ENCODE assay signal across 9 mouse cellular contexts in the genomic region with DNA sequence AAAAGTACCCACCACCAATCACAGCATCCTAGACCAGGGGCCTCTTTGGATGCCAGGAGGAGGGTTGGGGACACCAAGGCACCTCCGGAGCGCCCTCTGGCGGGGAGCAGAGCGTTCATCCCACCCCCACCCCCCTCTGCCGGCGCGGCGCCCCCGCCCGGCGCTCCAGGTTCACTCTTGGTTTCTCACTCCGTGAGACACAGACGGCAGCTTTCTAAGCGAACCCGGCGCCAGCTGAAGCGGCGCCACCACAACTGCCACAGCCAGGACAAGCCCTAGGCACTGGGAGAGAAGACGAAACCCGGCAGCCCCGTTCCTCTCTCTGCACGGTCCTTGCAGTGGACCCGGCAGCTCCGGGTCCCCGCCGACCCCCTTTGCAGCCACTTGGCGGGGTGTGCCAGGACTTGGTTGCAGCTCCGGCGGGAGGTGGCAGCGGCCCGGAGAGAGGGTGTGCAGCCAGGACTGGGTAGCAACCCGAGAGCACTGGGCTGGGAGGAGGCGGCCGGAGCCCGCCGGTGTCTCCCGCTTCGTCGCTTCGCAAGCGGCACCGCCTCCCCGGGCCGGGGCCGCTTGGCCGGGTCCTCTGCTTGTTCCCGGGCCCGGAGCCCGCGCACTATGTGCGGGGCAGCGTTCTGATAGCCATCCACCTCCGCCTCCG. TPM values are rescaled to one million over a fixed set of nuclear protein-coding genes. Genes with fewer than 3 reads are reported as not detected.
DNase-seq lines count a peak whose midpoint lies in the region; ATAC-seq and TF ChIP-seq lines count a peak whose summit lies in the region.
"Had no signal": no experiment of that assay in that cellular context is flagged by ENCODE, and none has a peak within 500 bp of the region (broad histone marks: within the 10 kb centered on the region; RNA-seq: fewer than 3 reads in every experiment).

TSS of gene Slc35f1 (plus strand) at position 200 of the 658 bp plus-strand sequence.

- DNase-seq in heart, adult 2 months = peak; percentile 26 to 57
- no peak for DNase-seq in heart, adult 8-10 months (ENCODE audit: low spot score)
- DNase-seq in embryo, embryonic 11.5 days (ENCODE audit: low read depth, low spot score) = peak; percentile 75
- DNase-seq in gastrocnemius, postnatal 4 days (ENCODE audit: low spot score in 2 of 2) = peak; percentile 60 to 75
- peak; percentile 60 for DNase-seq in kidney, adult 2 months
- peak; percentile 92 for DNase-seq in limb, embryonic 11.5 days (ENCODE audit: low spot score)
- DNase-seq in testis, postnatal 10 days (ENCODE audit: low spot score) = peak; percentile 83

- no peaks in the 10 kb centered on the region for H3K79me2 ChIP-seq in heart, adult 2 months (replicated peaks; ENCODE audit: control insufficient read depth, insufficient read depth, low read length)

- H3K36me3 ChIP-seq in heart, adult 2 months (ENCODE audit: control insufficient read depth, insufficient read depth, low read length) = no peaks in the 10 kb centered on the region
- no peaks in the 10 kb centered on the region for H3K36me3 ChIP-seq in kidney, adult 2 months (ENCODE audit: control insufficient read depth, insufficient read depth, low read length)
- no peaks in the 10 kb centered on the region for H3K36me3 ChIP-seq in limb, embryonic 11.5 days (ENCODE audit: control insufficient read depth, insufficient read depth, low read length)
- H3K36me3 ChIP-seq in midbrain, embryonic 16.5 days (ENCODE audit: control insufficient read depth, insufficient read depth, low read length) = no peaks in the 10 kb centered on the region

- TF ChIP-seq EP300 in heart, adult 2 months (IDR thresholded peaks at IDR 0.05; ENCODE audit: insufficient read depth, low read depth, low read length) = no peak

- 0% methylated on average over 51 of the region's 54 CpGs for WGBS in heart, adult 2 months
- WGBS in kidney, adult 2 months = under 1% methylated on average over 47 of the region's 54 CpGs
- WGBS in limb, embryonic 11.5 days = under 1% methylated on average over 41 of the region's 54 CpGs
- 0% methylated on average over 54 of the region's 54 CpGs for WGBS in midbrain, embryonic 16.5 days

- H3K9ac ChIP-seq in heart, adult 2 months (ENCODE audit: low read depth, low read length) = peak within 1 kb of the TSS; percentile 61
- H3K9ac ChIP-seq in limb, embryonic 11.5 days (ENCODE audit: low read length) = peak within 1 kb of the TSS; percentile 69
- peak within 1 kb of the TSS; percentile 97 for H3K9ac ChIP-seq in midbrain, embryonic 16.5 days (ENCODE audit: low read depth, low read length)

- no peaks in the 10 kb centered on the region for H3K4me1 ChIP-seq in heart, adult 2 months (ENCODE audit: control insufficient read depth, insufficient read depth, low read length)
- no peaks in the 10 kb centered on the region for H3K4me1 ChIP-seq in kidney, adult 2 months (ENCODE audit: control insufficient read depth, insufficient read depth, low read length)
- H3K4me1 ChIP-seq in limb, embryonic 11.5 days (ENCODE audit: control insufficient read depth, insufficient read depth, low read length) = peaks cover 4% of the 10 kb centered on the region; the same call in 1 of the 2 replicates
- H3K4me1 ChIP-seq in midbrain, embryonic 16.5 days (ENCODE audit: control insufficient read depth, insufficient read depth, low read length) = peaks cover 20% of the 10 kb centered on the region

- H3K27ac ChIP-seq in heart, adult 2 months = no peak within 1 kb of the TSS
- no peak within 1 kb of the TSS for H3K27ac ChIP-seq in kidney, adult 2 months (ENCODE audit: insufficient read depth, low read depth, low read length)
- no peak within 1 kb of the TSS for H3K27ac ChIP-seq in limb, embryonic 11.5 days (replicated peaks; ENCODE audit: low read depth, low read length)
- peak within 1 kb of the TSS; percentile 92 for H3K27ac ChIP-seq in midbrain, embryonic 16.5 days (ENCODE audit: low read length)

- intact Hi-C loops in heart, adult 2 months (cut with DNase I) = no loop called here

- peaks cover 2% of the 10 kb centered on the region; the same call in 1 of the 2 replicates for H3K27me3 ChIP-seq in heart, adult 2 months (ENCODE audit: control insufficient read depth, insufficient read depth, low read length)
- no peaks in the 10 kb centered on the region for H3K27me3 ChIP-seq in kidney, adult 2 months (replicated peaks; ENCODE audit: control insufficient read depth, insufficient read depth, low read length)
- peaks cover 7% of the 10 kb centered on the region; the same call in 1 of the 2 replicates for H3K27me3 ChIP-seq in limb, embryonic 11.5 days (ENCODE audit: control insufficient read depth, insufficient read depth, low read length)
- H3K27me3 ChIP-seq in midbrain, embryonic 16.5 days (ENCODE audit: control insufficient read depth, insufficient read depth, low read depth, low read length) = no peaks in the 10 kb centered on the region

- peak; percentile 74 for TF ChIP-seq CTCF in heart, adult 2 months (IDR thresholded peaks at IDR 0.05)
- peak; percentile 52 for TF ChIP-seq CTCF in kidney, adult 2 months (conservative IDR thresholded peaks at IDR 0.05; ENCODE audit: insufficient read depth, insufficient read length, low read depth, low read length)

- no peaks in the 10 kb centered on the region for H3K9me3 ChIP-seq in limb, embryonic 11.5 days (ENCODE audit: control insufficient read depth, low read length)
- H3K9me3 ChIP-seq in midbrain, embryonic 16.5 days (replicated peaks; ENCODE audit: control insufficient read depth, low read length, poor library complexity, severe bottlenecking) = no peaks in the 10 kb centered on the region

- peak; percentile 82 for ATAC-seq in limb, embryonic 11.5 days (ENCODE audit: insufficient number of reproducible peaks, low FRiP score, low TSS enrichment, low read depth)
- peak; percentile 93 for ATAC-seq in midbrain, embryonic 16.5 days

- peak within 1 kb of the TSS; percentile 58 for H3K4me3 ChIP-seq in heart, adult 2 months
- peak within 1 kb of the TSS; percentile 87 for H3K4me3 ChIP-seq in kidney, adult 2 months (ENCODE audit: insufficient read depth, low read depth, low read length)
- H3K4me3 ChIP-seq in limb, embryonic 11.5 days (ENCODE audit: low read depth, low read length) = peak within 1 kb of the TSS; percentile 59
- peak within 1 kb of the TSS; percentile 73 for H3K4me3 ChIP-seq in midbrain, embryonic 16.5 days (ENCODE audit: low read depth, low read length)

- TF ChIP-seq POLR2A in heart, adult 2 months (IDR thresholded peaks at IDR 0.05; ENCODE audit: insufficient read depth, low read depth, low read length) = no peak
- TF ChIP-seq POLR2A in kidney, adult 2 months (IDR thresholded peaks at IDR 0.05; ENCODE audit: low read depth, low read length) = no peak

- peak within 1 kb of the TSS; percentile 95 for H3K4me2 ChIP-seq in limb, embryonic 11.5 days (ENCODE audit: low read depth, severe bottlenecking)
- H3K4me2 ChIP-seq in midbrain, embryonic 16.5 days (ENCODE audit: low read length) = peak within 1 kb of the TSS; percentile 83

RNA-seq across cellular contexts. Expression of gene Slc35f1, which starts in this region (rescaled TPM):
- under 1 TPM; 0.73 to 0.80 TPM for total RNA-seq in heart, adult 2 months (2021)
- polyA plus RNA-seq in heart, adult 2 months (2012; rRNA removed) = 0.57 and 1.1 TPM in 2 replicates
- total RNA-seq in heart, adult 8-10 months (2022) = under 1 TPM; 0.66 to 0.88 (median 0.74) TPM
- 1 to 10 TPM; 3.9 to 4.8 TPM for total RNA-seq in gastrocnemius, postnatal 4 days (2021)
- 2.6 and 2.9 TPM in 2 replicates for polyA plus RNA-seq in kidney, adult 2 months (2012; rRNA removed)
- polyA plus RNA-seq in limb, embryonic 11.5 days (2014; fragmentation: Nextera tagmentation; extraction: Ambion mirVana) = 1.8 and 2.0 TPM in 2 replicates
- polyA plus RNA-seq in midbrain, embryonic 16.5 days (2015; fragmentation: Nextera tagmentation; extraction: Ambion mirVana) = 45.3 and 49.6 TPM in 2 replicates
- polyA plus RNA-seq: C2C12 had no signal

Comparison
In these comparisons a context has a peak if more than half of its experiments do, and no peak if none do; other contexts are left out.
1. RNA of gene Slc35f1 (polyA plus RNA-seq): 45.3 to 49.6 TPM in midbrain, embryonic 16.5 days; 2.6 to 2.9 TPM in kidney, adult 2 months, 1.8 to 2.0 TPM in limb, embryonic 11.5 days and 0.57 to 1.1 TPM in heart, adult 2 months; every median in the first group is over 10 times any median in the second.
2. Peak in every context shown above with its lines, with median percentiles within 50 percentile points of each other: H3K4me3 ChIP-seq and H3K9ac ChIP-seq.